Mouse (Mus musculus): ENCODE results near the gene Dpf3. TPM values are rescaled to one million over a fixed set of nuclear protein-coding genes. Genes with fewer than 3 reads are reported as not detected.

The Dpf3 gene
- polyA plus RNA-seq, 1 experiment from 2014 or later = 6.1 TPM

GRCm38 (mm10) chr12:83248636-83249035, 238.9 kb downstream of the Dpf3 start:
- WGBS = 83% methylated on average over 2 of the region's 2 CpGs
- no peak overlapping the region for H3K27ac ChIP-seq (replicated peaks; ENCODE audit: low read depth, low read length)
- no peak for DNase-seq (ENCODE audit: low spot score)
- no peaks in the 10 kb centered on the region for H3K36me3 ChIP-seq (ENCODE audit: control insufficient read depth, insufficient read depth, low read length)
- H3K4me3 ChIP-seq (ENCODE audit: low read depth, low read length) = no peak overlapping the region
- no peaks in the 10 kb centered on the region for H3K27me3 ChIP-seq (replicated peaks; ENCODE audit: control insufficient read depth, insufficient read depth, low read length)
- no peak overlapping the region for H3K4me2 ChIP-seq (ENCODE audit: low read depth, low read length)
- H3K4me1 ChIP-seq (ENCODE audit: control insufficient read depth, insufficient read depth, low read length) = no peaks in the 10 kb centered on the region
- 0 out of 2 replicates have a peak, but pooled peaks cover 2% of the 10 kb centered on the region for H3K9me3 ChIP-seq (ENCODE audit: control insufficient read depth, low read length)
- no peak overlapping the region for H3K9ac ChIP-seq (ENCODE audit: low read depth, low read length)
- no peak for ATAC-seq (ENCODE audit: low read depth)

DNA sequence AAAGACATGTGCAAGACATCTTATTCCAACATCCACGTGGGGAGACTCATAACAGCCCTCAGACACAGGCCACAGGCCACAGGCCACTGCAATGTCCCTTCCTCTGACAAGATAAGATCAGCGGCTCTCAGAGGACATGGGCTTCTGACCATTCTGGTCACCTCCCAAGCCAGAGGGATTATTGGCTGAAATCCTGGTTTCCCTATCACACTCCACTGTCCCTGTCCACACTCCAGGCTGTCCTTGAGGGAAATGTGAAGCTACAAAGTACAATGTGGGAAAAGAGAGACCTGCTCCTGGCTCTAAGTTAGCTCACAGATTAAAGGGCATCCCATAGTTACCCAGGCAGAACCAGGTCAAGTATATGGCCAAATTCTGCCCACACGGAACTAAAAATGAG, 239.8 kb downstream of the Dpf3 start:
- no peak overlapping the region for H3K4me3 ChIP-seq (ENCODE audit: low read depth, low read length)
- ATAC-seq (ENCODE audit: low read depth) = no peak
- WGBS = 73% methylated on average over 3 of the region's 3 CpGs

DNA sequence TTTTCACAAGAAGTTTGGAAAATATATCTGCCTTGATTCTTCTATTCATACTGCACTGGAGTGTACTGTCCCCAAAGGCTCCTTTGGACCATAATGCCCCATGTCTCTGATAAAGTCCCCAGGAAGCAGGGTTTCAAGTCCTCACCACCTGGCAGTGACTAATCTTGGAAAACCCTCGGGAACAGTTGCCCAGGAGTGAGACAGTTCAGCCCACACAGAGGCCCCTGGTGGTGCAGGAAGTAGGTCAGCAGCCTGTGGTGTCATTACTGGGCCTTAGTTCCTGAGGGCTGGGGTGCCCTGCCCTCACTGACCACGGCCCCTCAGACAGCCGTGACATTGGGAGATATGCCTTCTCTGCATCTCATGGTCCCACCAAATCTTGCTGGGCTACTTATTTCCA, 246.5 kb downstream of the Dpf3 start:
- no peaks in the 10 kb centered on the region for H3K27me3 ChIP-seq (replicated peaks; ENCODE audit: control insufficient read depth, insufficient read depth, low read length)
- H3K4me3 ChIP-seq (ENCODE audit: low read depth, low read length) = no peak overlapping the region
- H3K27ac ChIP-seq (replicated peaks; ENCODE audit: low read depth, low read length) = no peak overlapping the region
- H3K36me3 ChIP-seq (ENCODE audit: control insufficient read depth, insufficient read depth, low read length) = no peaks in the 10 kb centered on the region
- no peaks in the 10 kb centered on the region for H3K4me1 ChIP-seq (ENCODE audit: control insufficient read depth, insufficient read depth, low read length)
- ATAC-seq (ENCODE audit: low read depth) (no peak), DNase-seq (ENCODE audit: low spot score) (no peak)
- no peak overlapping the region for H3K4me2 ChIP-seq (ENCODE audit: low read depth, low read length)
- 67% methylated on average over 3 of the region's 3 CpGs for WGBS
- H3K9me3 ChIP-seq (ENCODE audit: control insufficient read depth, low read length) = 0 out of 2 replicates have a peak, but pooled peaks cover 2% of the 10 kb centered on the region
- H3K9ac ChIP-seq (ENCODE audit: low read depth, low read length) = no peak overlapping the region

More for the DNA sequence above, 239.8 kb downstream of the Dpf3 start:
- no peaks in the 10 kb centered on the region for H3K4me1 ChIP-seq (ENCODE audit: control insufficient read depth, insufficient read depth, low read length)
- H3K27ac ChIP-seq (replicated peaks; ENCODE audit: low read depth, low read length) = no peak overlapping the region
- H3K9me3 ChIP-seq (ENCODE audit: control insufficient read depth, low read length) = 0 out of 2 replicates have a peak, but pooled peaks cover 2% of the 10 kb centered on the region
- DNase-seq (ENCODE audit: low spot score) = no peak
- H3K4me2 ChIP-seq (ENCODE audit: low read depth, low read length) = no peak overlapping the region
- no peak overlapping the region for H3K9ac ChIP-seq (ENCODE audit: low read depth, low read length)
- no peaks in the 10 kb centered on the region for H3K27me3 ChIP-seq (replicated peaks; ENCODE audit: control insufficient read depth, insufficient read depth, low read length)
- H3K36me3 ChIP-seq (ENCODE audit: control insufficient read depth, insufficient read depth, low read length) = no peaks in the 10 kb centered on the region

DNA sequence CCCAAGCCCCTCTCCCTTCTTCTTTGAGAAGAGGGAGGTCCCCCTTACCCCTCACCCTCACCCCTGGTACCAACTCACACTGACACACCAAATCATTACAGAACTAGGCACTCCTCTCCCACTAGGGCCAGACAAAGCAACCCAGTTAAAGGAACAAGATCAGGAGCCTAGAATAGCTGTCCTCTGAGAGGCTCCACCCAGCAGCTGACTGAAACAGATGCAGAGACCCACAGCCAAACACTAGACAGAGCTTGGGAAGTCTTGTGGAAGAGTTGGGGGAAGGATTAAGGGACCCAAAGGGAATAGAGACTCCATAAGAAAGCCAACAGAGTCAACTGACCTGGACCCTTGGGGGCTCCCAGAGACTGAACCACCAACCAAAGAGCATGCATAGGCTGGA, 246.9 kb downstream of the Dpf3 start:
- ATAC-seq (ENCODE audit: low read depth) (no peak), DNase-seq (ENCODE audit: low spot score) (no peak)
- Histone ChIP-seq H3K4me1 (ENCODE audit: control insufficient read depth, insufficient read depth, low read length) (no peaks in the 10 kb centered on the region), H3K9me3 (ENCODE audit: control insufficient read depth, low read length) (0 out of 2 replicates have a peak, but pooled peaks cover 2% of the 10 kb centered on the region), H3K4me2 (ENCODE audit: low read depth, low read length) (no peak overlapping the region), H3K27ac (replicated peaks; ENCODE audit: low read depth, low read length) (no peak overlapping the region), H3K4me3 (ENCODE audit: low read depth, low read length) (no peak overlapping the region), H3K36me3 (ENCODE audit: control insufficient read depth, insufficient read depth, low read length) (no peaks in the 10 kb centered on the region), H3K27me3 (replicated peaks; ENCODE audit: control insufficient read depth, insufficient read depth, low read length) (no peaks in the 10 kb centered on the region), H3K9ac (ENCODE audit: low read depth, low read length) (no peak overlapping the region)

DNA sequence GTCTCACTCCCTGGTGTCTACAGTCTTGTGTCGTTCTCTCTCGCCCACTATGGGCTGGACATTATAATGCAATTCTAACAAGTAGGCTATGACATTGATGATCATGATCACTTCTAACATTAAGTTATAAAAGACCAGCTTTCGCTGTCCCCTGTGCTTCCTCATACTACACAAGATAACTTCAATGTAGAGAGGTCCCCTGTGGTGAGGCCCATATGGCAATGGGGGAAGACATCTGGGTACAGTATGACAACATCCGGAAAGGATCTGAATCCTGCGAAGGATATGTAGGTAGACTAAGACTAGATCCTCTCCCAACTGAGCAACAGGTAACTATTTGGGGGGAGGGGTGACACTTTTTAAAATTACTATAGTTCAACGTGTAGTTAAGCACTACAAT, 251.7 kb downstream of the Dpf3 start:
- 89% methylated on average over 6 of the region's 6 CpGs for WGBS

DNA sequence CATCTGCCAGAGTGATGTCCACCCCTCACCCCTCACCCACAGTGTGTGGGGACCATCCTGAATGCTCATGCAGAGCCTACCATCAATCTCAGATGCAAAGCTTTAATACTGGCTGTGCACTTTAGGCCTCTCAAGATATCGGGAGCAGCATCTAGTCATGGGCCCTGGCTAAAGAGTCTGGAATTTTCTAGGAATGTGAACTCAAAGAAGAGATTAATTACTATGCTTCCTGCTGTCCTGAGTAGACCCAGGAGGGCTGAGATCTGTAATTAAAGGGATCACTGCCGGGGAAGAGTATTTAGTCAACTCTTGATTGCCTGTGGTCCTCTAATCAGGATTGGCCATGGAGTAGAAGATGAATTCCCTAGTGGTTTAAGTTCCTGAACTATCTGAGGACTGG, 252.5 kb downstream of the Dpf3 start:
- no peak overlapping the region for H3K27ac ChIP-seq (replicated peaks; ENCODE audit: low read depth, low read length)
- DNase-seq (ENCODE audit: low spot score) (no peak), ATAC-seq (ENCODE audit: low read depth) (no peak)
- H3K4me2 ChIP-seq (ENCODE audit: low read depth, low read length) = no peak overlapping the region
- H3K4me1 ChIP-seq (ENCODE audit: control insufficient read depth, insufficient read depth, low read length) = no peaks in the 10 kb centered on the region; the same call in 1 of the 2 replicates
- H3K4me3 ChIP-seq (ENCODE audit: low read depth, low read length) = no peak overlapping the region
- peaks cover 5% of the 10 kb centered on the region; the same call in 1 of the 2 replicates for H3K9me3 ChIP-seq (ENCODE audit: control insufficient read depth, low read length)
- no peak overlapping the region for H3K9ac ChIP-seq (ENCODE audit: low read depth, low read length)
- 55% methylated on average over 2 of the region's 2 CpGs for WGBS
- H3K27me3 ChIP-seq (replicated peaks; ENCODE audit: control insufficient read depth, insufficient read depth, low read length) = no peaks in the 10 kb centered on the region
- no peaks in the 10 kb centered on the region for H3K36me3 ChIP-seq (ENCODE audit: control insufficient read depth, insufficient read depth, low read length)

More for the DNA sequence above, 251.7 kb downstream of the Dpf3 start:
- ATAC-seq (ENCODE audit: low read depth) = no peak
- no peaks in the 10 kb centered on the region for H3K27me3 ChIP-seq (replicated peaks; ENCODE audit: control insufficient read depth, insufficient read depth, low read length)
- H3K27ac ChIP-seq (replicated peaks; ENCODE audit: low read depth, low read length) = no peak overlapping the region
- H3K4me1 ChIP-seq (ENCODE audit: control insufficient read depth, insufficient read depth, low read length) = no peaks in the 10 kb centered on the region; the same call in 1 of the 2 replicates
- no peak overlapping the region for H3K4me3 ChIP-seq (ENCODE audit: low read depth, low read length)
- H3K36me3 ChIP-seq (ENCODE audit: control insufficient read depth, insufficient read depth, low read length) = no peaks in the 10 kb centered on the region
- no peak for DNase-seq (ENCODE audit: low spot score)
- H3K9me3 ChIP-seq (ENCODE audit: control insufficient read depth, low read length) = 0 out of 2 replicates have a peak, but pooled peaks cover 2% of the 10 kb centered on the region
- no peak overlapping the region for H3K9ac ChIP-seq (ENCODE audit: low read depth, low read length)
- no peak overlapping the region for H3K4me2 ChIP-seq (ENCODE audit: low read depth, low read length)

DNA sequence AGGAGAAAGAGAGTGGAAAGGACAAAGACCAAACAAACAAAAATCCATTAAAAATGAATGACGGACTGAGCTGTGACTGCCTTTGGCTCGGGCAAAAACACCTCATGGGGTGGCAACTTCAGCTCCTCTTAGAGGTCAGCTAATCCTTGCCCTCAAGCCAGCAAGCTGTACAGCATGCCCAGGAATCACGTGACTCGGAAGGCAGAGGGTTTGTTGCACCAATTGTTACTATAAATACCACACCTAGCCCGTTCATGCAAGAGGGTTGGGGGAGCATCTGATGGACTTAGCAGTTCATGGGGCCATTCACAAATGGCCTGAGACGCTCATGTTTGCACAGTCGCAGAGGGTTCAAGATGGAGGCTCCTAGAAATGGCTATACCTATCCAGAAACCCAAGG, 253.9 kb downstream of the Dpf3 start:
- H3K27me3 ChIP-seq (replicated peaks; ENCODE audit: control insufficient read depth, insufficient read depth, low read length) = no peaks in the 10 kb centered on the region
- no peaks in the 10 kb centered on the region; the same call in 1 of the 2 replicates for H3K4me1 ChIP-seq (ENCODE audit: control insufficient read depth, insufficient read depth, low read length)
- no peak overlapping the region for H3K4me2 ChIP-seq (ENCODE audit: low read depth, low read length)
- H3K36me3 ChIP-seq (ENCODE audit: control insufficient read depth, insufficient read depth, low read length) = no peaks in the 10 kb centered on the region
- WGBS = 54% methylated on average over 7 of the region's 7 CpGs
- no peak overlapping the region for H3K27ac ChIP-seq (replicated peaks; ENCODE audit: low read depth, low read length)
- no peak overlapping the region for H3K9ac ChIP-seq (ENCODE audit: low read depth, low read length)
- H3K4me3 ChIP-seq (ENCODE audit: low read depth, low read length) = no peak overlapping the region
- peaks cover 5% of the 10 kb centered on the region; the same call in 1 of the 2 replicates for H3K9me3 ChIP-seq (ENCODE audit: control insufficient read depth, low read length)
- ATAC-seq (ENCODE audit: low read depth) = no peak
- no peak for DNase-seq (ENCODE audit: low spot score)

- WGBS = 41% methylated on average over 5 of the region's 5 CpGs
- DNase-seq (ENCODE audit: low spot score) (no peak), ATAC-seq (ENCODE audit: low read depth) (no peak)
- H3K9me3 ChIP-seq (ENCODE audit: control insufficient read depth, low read length) = peaks cover 5% of the 10 kb centered on the region; the same call in 1 of the 2 replicates
- no peaks in the 10 kb centered on the region; the same call in 1 of the 2 replicates for H3K4me1 ChIP-seq (ENCODE audit: control insufficient read depth, insufficient read depth, low read length)
- H3K4me3 ChIP-seq (ENCODE audit: low read depth, low read length) = no peak overlapping the region
- no peak overlapping the region for H3K27ac ChIP-seq (replicated peaks; ENCODE audit: low read depth, low read length)
- H3K9ac ChIP-seq (ENCODE audit: low read depth, low read length) = no peak overlapping the region
- no peaks in the 10 kb centered on the region for H3K36me3 ChIP-seq (ENCODE audit: control insufficient read depth, insufficient read depth, low read length)
- H3K4me2 ChIP-seq (ENCODE audit: low read depth, low read length) = no peak overlapping the region
- no peaks in the 10 kb centered on the region for H3K27me3 ChIP-seq (replicated peaks; ENCODE audit: control insufficient read depth, insufficient read depth, low read length)
Observed at GRCm38 (mm10) chr12:83232916-83233315, 254.6 kb downstream of the Dpf3 start.

- no peak overlapping the region for H3K4me2 ChIP-seq (ENCODE audit: low read depth, low read length)
- no peak overlapping the region for H3K9ac ChIP-seq (ENCODE audit: low read depth, low read length)
- H3K27me3 ChIP-seq (replicated peaks; ENCODE audit: control insufficient read depth, insufficient read depth, low read length) = no peaks in the 10 kb centered on the region
- ATAC-seq (ENCODE audit: low read depth) (no peak), DNase-seq (ENCODE audit: low spot score) (no peak)
- H3K9me3 ChIP-seq (ENCODE audit: control insufficient read depth, low read length) = peaks cover 5% of the 10 kb centered on the region; the same call in 1 of the 2 replicates
- no peaks in the 10 kb centered on the region for H3K36me3 ChIP-seq (ENCODE audit: control insufficient read depth, insufficient read depth, low read length)
- no peak overlapping the region for H3K27ac ChIP-seq (replicated peaks; ENCODE audit: low read depth, low read length)
- no peak overlapping the region for H3K4me3 ChIP-seq (ENCODE audit: low read depth, low read length)
- no peaks in the 10 kb centered on the region; the same call in 1 of the 2 replicates for H3K4me1 ChIP-seq (ENCODE audit: control insufficient read depth, insufficient read depth, low read length)
- 81% methylated on average over 4 of the region's 4 CpGs for WGBS
Observed at GRCm38 (mm10) chr12:83231258-83231657, 256.3 kb downstream of the Dpf3 start.

All from embryonic facial prominence, embryonic 14.5 days (tissue).